Mouse (Mus musculus): ENCODE data around the gene Izumo2.

DNA sequence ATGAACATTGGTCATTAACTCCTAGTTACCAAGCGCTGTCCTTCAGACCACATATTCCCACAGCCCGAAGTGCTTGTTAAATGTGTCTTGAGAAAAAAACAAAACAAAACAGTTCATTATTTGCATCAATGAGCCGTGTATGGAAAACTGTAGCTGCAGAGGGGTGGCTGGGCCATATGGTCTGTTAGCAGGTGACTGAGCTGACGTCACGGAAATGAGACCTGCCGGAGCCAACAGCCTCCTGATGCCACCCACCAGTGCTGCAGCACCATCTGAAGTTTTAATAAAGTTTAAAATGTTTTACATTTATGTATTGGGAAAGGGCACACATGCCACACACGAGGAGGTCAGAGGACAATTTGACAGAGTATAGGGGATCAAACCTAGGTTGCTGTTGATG, 19.2 kb upstream of the Izumo2 start:
- TF ChIP-seq CTCF (IDR thresholded peaks at IDR 0.05) (no peak), EP300 (IDR thresholded peaks at IDR 0.05) (no peak)
